Mouse (Mus musculus) C2C12 (cell line): ENCODE measurements around the gene Coro2b. TPM values are rescaled to one million over a fixed set of nuclear protein-coding genes. Genes with fewer than 3 reads are reported as not detected.

Experiments used
- H3K27me3 ChIP-seq: one replicate; pipeline ENCODE4 v1.6.1; 2011; ENCODE audit not compliant: control insufficient read depth, insufficient read depth, insufficient read length
- H3K36me3 ChIP-seq: one replicate; pipeline ENCODE4 v1.6.1; 2011; ENCODE audit not compliant: control insufficient read depth, insufficient read depth
- H3K4me3 ChIP-seq: one replicate; pipeline ENCODE4 v1.5.1; 2011; ENCODE audit warnings: mild to moderate bottlenecking, control low read depth; ENCODE audit not compliant: poor library complexity, insufficient read depth, severe bottlenecking
- H3K79me2 ChIP-seq: one replicate; pipeline ENCODE4 v1.6.1; 2011; ENCODE audit not compliant: control insufficient read depth, insufficient read depth
- H3K79me3 ChIP-seq: one replicate; pipeline ENCODE4 v1.6.1; 2011; ENCODE audit warnings: low read depth, control low read depth
- H3ac ChIP-seq: one replicate; pipeline ENCODE3; 2011; ENCODE audit warnings: low read depth; ENCODE audit not compliant: control insufficient read depth, insufficient read length
- CEBPB ChIP-seq: IDR thresholded peaks from one replicate; pipeline ENCODE4 v1.6.1; 2011; ENCODE audit warnings: low read depth, mild to moderate bottlenecking, control low read depth, moderate library complexity
- CTCF ChIP-seq: IDR thresholded peaks from one replicate; pipeline ENCODE4 v1.5.1; 2011; ENCODE audit not compliant: control insufficient read depth, insufficient read depth, insufficient read length
- FOSL1 ChIP-seq: IDR thresholded peaks from one replicate; pipeline ENCODE4 v1.8.0; 2011; ENCODE audit warnings: mild to moderate bottlenecking, low read length; ENCODE audit not compliant: poor library complexity, insufficient read depth, severe bottlenecking
- MAX ChIP-seq: IDR thresholded peaks from one replicate; pipeline ENCODE4 v1.6.1; 2011; ENCODE audit warnings: mild to moderate bottlenecking, control low read depth
- MYOD1 ChIP-seq: IDR thresholded peaks from one replicate; pipeline ENCODE4 v1.6.1; 2011; ENCODE audit warnings: low read depth; ENCODE audit not compliant: control insufficient read depth, insufficient read length
- MYOG ChIP-seq: IDR thresholded peaks from one replicate; pipeline ENCODE4 v1.6.1; 2011; ENCODE audit not compliant: control insufficient read depth, insufficient read length; ENCODE audit errors: extremely low read depth
- USF1 ChIP-seq: IDR thresholded peaks from one replicate; pipeline ENCODE4 v1.6.1; 2011; ENCODE audit warnings: low read depth, mild to moderate bottlenecking, control low read depth, moderate library complexity
- polyA plus RNA-seq: library from polyadenylated mRNA; unstranded; fragments of >200 nt; fragmentation: generic; extraction: Trizol; gene quantifications from one replicate; pipeline ENCODE4 v1.2.1, GENCODE M21; 2012; ENCODE audit warnings: missing spikeins

The Coro2b gene
- polyA plus RNA-seq, 1 experiment, result 9.9 TPM

GRCm38 (mm10) chr9:62500007-62500406 is 36.8 kb downstream of the Coro2b start:
- TF ChIP-seq MYOG (no peak), USF1 (no peak), FOSL1 (no peak), CTCF (no peak), MAX (no peak), MYOD1 (no peak), CEBPB (no peak)
- no peaks in the 10 kb centered on the region for H3K36me3 ChIP-seq
- H3K79me2 ChIP-seq, result no peaks in the 10 kb centered on the region
- no peaks in the 10 kb centered on the region for H3K79me3 ChIP-seq
- H3K27me3 ChIP-seq, result no peaks in the 10 kb centered on the region
- H3ac ChIP-seq, result no peak overlapping the region
- no peak overlapping the region for H3K4me3 ChIP-seq

- Histone ChIP-seq H3K36me3 (no peaks in the 10 kb centered on the region), H3K79me3 (no peaks in the 10 kb centered on the region), H3ac (no peak overlapping the region), H3K4me3 (no peak overlapping the region), H3K79me2 (no peaks in the 10 kb centered on the region), H3K27me3 (no peaks in the 10 kb centered on the region)
- TF ChIP-seq CEBPB (no peak), MYOG (no peak), MAX (no peak), FOSL1 (no peak), MYOD1 (no peak), USF1 (no peak)
Observed at GRCm38 (mm10) chr9:62498945-62499344, 37.9 kb downstream of the Coro2b start.

GRCm38 (mm10) chr9:62497135-62498092 is 39.4 kb downstream of the Coro2b start:
- Histone ChIP-seq H3K27me3 (no peaks in the 10 kb centered on the region), H3K79me2 (no peaks in the 10 kb centered on the region), H3K79me3 (no peaks in the 10 kb centered on the region), H3ac (no peak overlapping the region), H3K4me3 (no peak overlapping the region), H3K36me3 (no peaks in the 10 kb centered on the region)
- TF ChIP-seq CEBPB, result no peak
- no peak for TF ChIP-seq MAX
- no peak for TF ChIP-seq USF1
- TF ChIP-seq CTCF, result no peak
- no peak for TF ChIP-seq MYOD1
- TF ChIP-seq MYOG, result no peak
- no peak for TF ChIP-seq FOSL1

DNA sequence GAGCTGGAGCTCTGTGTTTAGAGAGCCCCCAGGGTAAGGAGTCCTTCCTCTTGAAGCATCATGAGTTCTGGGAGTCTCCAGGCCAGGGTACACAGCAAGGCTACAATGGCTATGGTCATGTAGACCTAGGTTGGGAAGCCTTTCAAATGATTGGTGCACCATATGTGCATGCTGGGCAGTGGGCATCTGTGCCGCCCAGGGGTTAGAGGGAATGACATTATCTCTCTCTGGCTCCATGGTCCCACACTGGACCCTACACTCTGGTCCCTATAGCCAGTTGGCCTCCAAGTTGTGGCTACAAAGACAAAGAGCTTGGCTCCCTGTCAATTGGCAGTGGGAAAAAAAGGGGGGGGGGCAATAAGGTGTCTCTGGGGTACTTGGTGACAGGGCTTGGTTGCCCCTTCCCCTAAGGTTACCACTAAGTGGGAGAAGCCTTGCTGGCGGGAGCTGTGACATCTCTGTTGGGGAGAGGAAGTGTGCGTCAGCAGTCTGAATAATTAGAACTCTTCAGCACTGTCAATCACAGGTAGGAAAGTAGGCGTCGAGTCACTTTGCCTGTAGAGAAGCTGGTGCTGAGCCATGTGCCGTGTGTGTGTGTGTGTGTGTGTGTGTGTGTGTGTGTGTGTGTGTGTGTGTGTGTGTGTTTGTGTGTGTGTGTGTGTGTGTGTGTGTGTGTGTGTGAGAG is 44.4 kb downstream of the Coro2b start:
- H3ac ChIP-seq, result no peak overlapping the region
- TF ChIP-seq MYOD1 (no peak), FOSL1 (no peak), CEBPB (no peak), MAX (no peak), CTCF (no peak), USF1 (no peak), MYOG (no peak)
- H3K4me3 ChIP-seq, result no peak overlapping the region
- no peaks in the 10 kb centered on the region for H3K27me3 ChIP-seq
- H3K79me2 ChIP-seq, result no peaks in the 10 kb centered on the region
- no peaks in the 10 kb centered on the region for H3K79me3 ChIP-seq
- H3K36me3 ChIP-seq, result no peaks in the 10 kb centered on the region

GRCm38 (mm10) chr9:62491611-62492010 is 45.2 kb downstream of the Coro2b start:
- Histone ChIP-seq H3K4me3 (no peak overlapping the region), H3K36me3 (no peaks in the 10 kb centered on the region), H3K79me2 (no peaks in the 10 kb centered on the region), H3K79me3 (no peaks in the 10 kb centered on the region), H3ac (no peak overlapping the region), H3K27me3 (no peaks in the 10 kb centered on the region)
- TF ChIP-seq MAX (no peak), USF1 (no peak), MYOD1 (no peak)

DNA sequence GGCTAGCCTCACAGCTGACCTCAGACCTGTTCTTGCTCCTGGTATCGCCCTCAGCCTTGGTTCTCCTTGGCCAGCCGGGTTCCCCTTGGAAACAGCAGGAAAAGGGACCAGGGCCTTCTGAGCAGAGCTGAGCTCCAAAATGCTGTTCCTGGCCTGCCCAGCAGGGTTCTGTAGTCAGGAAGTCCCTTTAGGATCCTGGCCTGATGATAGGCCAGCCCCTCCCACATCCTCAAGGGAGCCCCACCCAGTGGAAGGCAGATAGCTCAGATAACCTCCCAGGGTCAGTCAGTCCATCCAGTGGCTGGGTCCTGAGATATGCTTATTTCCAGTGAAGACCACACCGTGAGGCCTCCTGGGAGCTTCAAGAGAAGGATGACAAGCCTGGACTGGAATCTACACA is 45.7 kb downstream of the Coro2b start:
- Histone ChIP-seq H3K4me3 (no peak overlapping the region), H3K79me2 (no peaks in the 10 kb centered on the region), H3K27me3 (no peaks in the 10 kb centered on the region), H3K79me3 (no peaks in the 10 kb centered on the region), H3K36me3 (no peaks in the 10 kb centered on the region), H3ac (no peak overlapping the region)
- no peak for TF ChIP-seq MYOD1
- no peak for TF ChIP-seq CEBPB
- no peak for TF ChIP-seq MAX
- no peak for TF ChIP-seq CTCF
- no peak for TF ChIP-seq FOSL1
- no peak for TF ChIP-seq USF1
